Mouse (Mus musculus): ENCODE results near the gene Dpy19l3. TPM values are rescaled to one million over a fixed set of nuclear protein-coding genes. Genes with fewer than 3 reads are reported as not detected.

Dpy19l3 gene
- polyA plus RNA-seq, 1 experiment from 2014 or later = 54.6 TPM

DNA sequence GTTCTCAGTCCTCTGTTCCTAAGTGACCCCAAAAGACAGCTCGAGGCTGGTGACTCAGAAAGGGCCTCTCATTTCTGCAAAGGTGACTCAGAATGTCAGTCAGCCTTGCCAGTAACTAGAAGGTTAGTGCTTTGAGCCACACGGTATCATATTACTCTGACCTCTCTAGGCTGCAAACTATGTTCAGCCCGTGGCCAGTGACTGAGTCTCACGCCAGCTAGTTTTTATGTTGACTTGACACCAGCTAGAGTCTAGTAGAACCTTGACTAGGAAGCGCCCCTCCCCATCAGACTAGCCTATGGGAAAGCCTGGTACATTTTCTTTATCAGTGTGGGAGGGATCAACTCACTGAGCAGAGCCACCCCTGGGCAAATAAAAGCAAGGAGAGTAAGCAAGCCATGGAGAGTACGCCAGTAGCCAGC, 9.0 kb downstream of the Dpy19l3 start:
- Histone ChIP-seq H3K4me2 (replicated peaks) (no peak overlapping the region), H3K27me3 (no peaks in the 10 kb centered on the region), H3K9ac (replicated peaks) (no peak overlapping the region), H3K9me3 (no peaks in the 10 kb centered on the region), H3K27ac (replicated peaks) (no peak overlapping the region), H3K36me3 (peaks cover 53% of the 10 kb centered on the region), H3K4me3 (no peak overlapping the region), H3K4me1 (0 out of 2 replicates have a peak, but pooled peaks cover 4% of the 10 kb centered on the region)
- WGBS = 90% methylated on average over 6 of the region's 6 CpGs
- ATAC-seq (replicated peaks) = no peak

DNA sequence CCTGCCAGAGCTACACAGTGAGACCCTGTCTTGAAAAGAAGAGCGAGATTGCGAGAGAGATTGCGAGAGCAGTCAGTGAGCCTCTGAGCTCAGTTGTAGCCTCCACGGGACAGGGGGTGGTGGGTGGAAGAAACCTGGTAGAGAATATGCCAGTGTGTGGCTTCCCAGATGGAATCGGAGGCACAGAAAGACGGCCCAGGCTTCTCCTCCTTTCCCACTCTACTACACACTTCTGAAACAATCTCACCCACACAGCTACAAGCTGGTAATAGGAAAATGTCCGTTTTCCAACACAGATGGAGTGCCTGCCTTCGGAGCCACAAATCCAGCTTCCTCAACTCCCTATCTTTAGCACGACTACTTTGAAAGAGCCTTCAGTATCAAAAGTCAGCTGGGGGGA, 9.5 kb downstream of the Dpy19l3 start:
- Histone ChIP-seq H3K27ac (replicated peaks) (no peak overlapping the region), H3K4me3 (no peak overlapping the region), H3K4me2 (replicated peaks) (no peak overlapping the region), H3K36me3 (peaks cover 50% of the 10 kb centered on the region), H3K27me3 (no peaks in the 10 kb centered on the region), H3K9ac (replicated peaks) (no peak overlapping the region), H3K9me3 (no peaks in the 10 kb centered on the region), H3K4me1 (0 out of 2 replicates have a peak, but pooled peaks cover 5% of the 10 kb centered on the region)
- no peak for ATAC-seq (replicated peaks)
- WGBS = 92% methylated on average over 9 of the region's 9 CpGs

DNA sequence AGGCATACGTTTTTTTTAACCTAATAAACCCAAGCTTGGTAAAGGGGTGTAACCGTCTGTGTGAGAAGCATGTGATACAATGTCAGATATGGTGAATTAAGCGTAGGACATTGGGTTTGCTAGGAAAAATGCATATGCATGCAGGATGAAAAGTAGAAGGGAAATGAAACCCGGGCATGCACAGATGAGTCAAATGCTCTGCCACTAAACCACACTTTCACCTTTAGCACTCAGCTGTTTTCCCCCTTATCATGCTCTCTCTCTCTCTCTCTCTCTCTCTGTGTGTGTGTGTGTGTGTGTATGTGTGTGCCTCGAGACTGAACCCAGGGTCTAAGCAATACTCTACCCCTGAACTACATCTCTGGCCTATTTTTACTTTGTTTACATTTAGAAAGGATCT, 11.9 kb downstream of the Dpy19l3 start:
- 0 out of 2 replicates have a peak, but pooled peaks cover 5% of the 10 kb centered on the region for H3K4me1 ChIP-seq
- no peak overlapping the region for H3K27ac ChIP-seq (replicated peaks)
- 81% methylated on average over 5 of the region's 5 CpGs for WGBS
- peaks cover 33% of the 10 kb centered on the region for H3K36me3 ChIP-seq
- no peak overlapping the region for H3K4me2 ChIP-seq (replicated peaks)
- no peak overlapping the region for H3K4me3 ChIP-seq
- H3K9me3 ChIP-seq = no peaks in the 10 kb centered on the region
- no peak for ATAC-seq (replicated peaks)
- H3K9ac ChIP-seq (replicated peaks) = no peak overlapping the region
- no peaks in the 10 kb centered on the region for H3K27me3 ChIP-seq

DNA sequence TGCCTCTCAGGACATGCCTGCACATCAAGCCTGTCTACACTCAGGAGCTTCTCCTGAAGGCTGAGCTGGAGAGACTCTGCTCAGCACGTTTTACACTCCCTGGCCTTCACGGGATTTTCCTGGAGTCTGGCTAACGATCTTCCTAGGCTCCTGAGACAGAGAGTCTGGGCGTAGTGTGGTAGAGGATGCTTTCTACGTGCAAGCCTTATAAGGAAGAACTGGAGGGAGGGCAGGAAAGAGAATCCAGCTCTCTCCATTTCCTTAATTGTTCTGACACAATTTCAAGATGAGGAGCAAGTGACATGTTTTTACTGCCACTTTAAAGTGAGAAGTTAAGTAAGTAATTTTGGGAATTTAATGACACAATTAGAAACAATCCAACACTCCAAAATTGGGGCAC, 12.4 kb downstream of the Dpy19l3 start:
- Histone ChIP-seq H3K9me3 (no peaks in the 10 kb centered on the region), H3K4me1 (0 out of 2 replicates have a peak, but pooled peaks cover 5% of the 10 kb centered on the region), H3K36me3 (peaks cover 30% of the 10 kb centered on the region), H3K4me3 (no peak overlapping the region), H3K9ac (replicated peaks) (no peak overlapping the region), H3K4me2 (replicated peaks) (no peak overlapping the region), H3K27me3 (no peaks in the 10 kb centered on the region), H3K27ac (replicated peaks) (peak overlapping the region; percentile 15; the same call in 1 of the 2 replicates)
- ATAC-seq (replicated peaks) = no peak
- 60% methylated on average over 5 of the region's 5 CpGs for WGBS

DNA sequence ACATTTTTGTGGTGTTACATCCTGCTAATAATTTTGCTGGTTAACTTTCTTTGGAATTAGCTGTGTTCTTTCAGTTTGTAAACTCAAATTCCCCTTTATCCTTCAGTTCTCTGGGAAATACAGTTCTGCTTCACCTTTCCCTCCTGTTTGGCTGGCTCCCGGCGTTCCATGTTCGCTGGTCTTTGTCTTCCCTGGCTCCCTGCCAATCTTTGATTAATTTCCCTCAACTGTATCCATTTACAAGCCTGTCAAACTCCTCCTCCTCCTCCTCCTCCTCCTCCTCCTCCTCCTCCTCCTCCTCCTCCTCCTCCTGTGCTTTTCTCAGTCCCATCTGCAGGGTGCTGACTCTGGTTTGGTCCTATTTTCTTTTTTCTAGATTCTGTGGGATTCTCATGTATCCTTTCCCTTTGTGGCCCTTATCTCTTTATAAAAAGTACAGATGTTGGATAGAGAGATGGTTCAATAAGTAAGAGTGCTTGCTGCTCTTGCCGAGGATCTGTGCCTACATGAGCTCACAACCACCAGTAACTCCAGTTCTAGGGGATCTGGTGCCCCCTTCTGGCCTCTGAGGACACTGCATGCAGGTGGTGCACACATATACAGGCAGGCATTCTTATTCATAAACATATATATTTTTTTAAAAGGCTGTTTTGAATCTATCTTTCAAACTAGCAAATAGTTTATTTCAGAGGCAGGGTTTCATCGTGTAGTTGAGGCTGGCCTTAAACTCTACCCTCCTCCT, 13.6 kb downstream of the Dpy19l3 start:
- no peak overlapping the region for H3K4me2 ChIP-seq (replicated peaks)
- WGBS = 30% methylated on average over 5 of the region's 5 CpGs
- H3K4me1 ChIP-seq = 0 out of 2 replicates have a peak, but pooled peaks cover 5% of the 10 kb centered on the region
- H3K4me3 ChIP-seq = no peak overlapping the region
- peaks cover 18% of the 10 kb centered on the region for H3K36me3 ChIP-seq
- no peaks in the 10 kb centered on the region for H3K27me3 ChIP-seq
- no peak overlapping the region for H3K27ac ChIP-seq (replicated peaks)
- no peaks in the 10 kb centered on the region for H3K9me3 ChIP-seq
- ATAC-seq (replicated peaks) = no peak
- no peak overlapping the region for H3K9ac ChIP-seq (replicated peaks)

DNA sequence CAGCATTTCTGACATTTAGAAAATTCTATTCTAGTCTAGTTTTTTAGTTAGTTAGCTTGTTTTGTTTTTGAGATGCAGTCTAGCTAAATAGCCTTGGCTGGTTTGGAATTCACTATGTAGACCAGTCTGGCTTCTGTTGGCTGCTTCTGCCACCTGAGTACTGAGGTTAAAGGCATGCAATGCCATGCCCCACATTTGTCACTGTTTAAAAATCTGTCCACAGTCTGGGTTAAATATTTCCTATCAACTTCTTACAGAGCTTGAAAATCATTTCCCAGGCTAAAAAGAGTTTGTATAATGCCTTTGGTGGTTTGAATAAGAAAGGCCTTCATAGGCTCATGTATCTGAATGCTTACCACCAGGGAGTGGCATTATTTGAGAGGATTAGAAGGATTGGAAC, 15.4 kb downstream of the Dpy19l3 start:
- Histone ChIP-seq H3K4me2 (replicated peaks) (no peak overlapping the region), H3K9ac (replicated peaks) (no peak overlapping the region), H3K4me3 (no peak overlapping the region), H3K4me1 (peaks cover 13% of the 10 kb centered on the region), H3K36me3 (peaks cover 16% of the 10 kb centered on the region), H3K27me3 (no peaks in the 10 kb centered on the region), H3K9me3 (no peaks in the 10 kb centered on the region), H3K27ac (replicated peaks) (no peak overlapping the region)
- no peak for ATAC-seq (replicated peaks)

DNA sequence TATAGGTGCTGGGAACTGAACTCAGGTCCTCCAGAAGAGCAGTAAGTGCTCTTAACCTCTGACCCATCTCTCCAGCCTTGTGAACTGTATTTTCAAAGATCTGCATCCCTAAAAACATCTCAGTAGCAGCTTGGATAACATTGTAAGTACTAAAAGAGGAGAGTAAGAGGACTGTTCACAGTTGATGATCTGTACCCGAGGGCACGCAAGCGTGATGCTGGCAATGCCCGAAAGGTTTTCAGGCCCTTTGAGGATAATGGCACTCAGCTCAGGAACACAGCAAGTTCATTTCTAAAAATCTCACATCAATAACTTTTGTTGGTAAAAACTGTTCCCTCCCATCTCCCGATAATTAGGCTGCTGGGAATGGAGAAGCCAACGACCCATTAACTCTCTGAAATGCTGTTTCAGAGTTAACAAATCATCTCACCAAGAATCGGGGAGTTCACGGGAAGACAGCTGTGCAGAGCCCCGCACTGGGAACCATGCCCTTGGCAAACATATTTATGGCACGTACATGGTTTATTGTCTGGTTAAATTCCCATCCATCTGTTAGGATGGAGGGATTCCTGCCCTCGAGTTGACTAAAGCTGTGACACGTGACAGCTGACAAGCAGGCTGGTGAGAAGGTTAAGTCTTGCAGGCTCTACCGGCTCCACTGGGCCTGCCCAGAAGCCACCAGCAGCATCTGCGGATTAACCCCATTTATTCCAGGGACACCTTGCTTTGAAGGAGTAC, 20.8 kb downstream of the Dpy19l3 start:
- H3K9ac ChIP-seq (replicated peaks) = no peak overlapping the region
- H3K4me2 ChIP-seq (replicated peaks) = no peak overlapping the region
- H3K4me3 ChIP-seq = no peak overlapping the region
- WGBS = 35% methylated on average over 14 of the region's 14 CpGs
- H3K27me3 ChIP-seq = no peaks in the 10 kb centered on the region
- no peaks in the 10 kb centered on the region for H3K9me3 ChIP-seq
- H3K27ac ChIP-seq (replicated peaks) = peak overlapping the region; percentile 89
- H3K4me1 ChIP-seq = peaks cover 30% of the 10 kb centered on the region
- peaks cover 12% of the 10 kb centered on the region for H3K36me3 ChIP-seq
- peak; percentile 79 for ATAC-seq (replicated peaks)

DNA sequence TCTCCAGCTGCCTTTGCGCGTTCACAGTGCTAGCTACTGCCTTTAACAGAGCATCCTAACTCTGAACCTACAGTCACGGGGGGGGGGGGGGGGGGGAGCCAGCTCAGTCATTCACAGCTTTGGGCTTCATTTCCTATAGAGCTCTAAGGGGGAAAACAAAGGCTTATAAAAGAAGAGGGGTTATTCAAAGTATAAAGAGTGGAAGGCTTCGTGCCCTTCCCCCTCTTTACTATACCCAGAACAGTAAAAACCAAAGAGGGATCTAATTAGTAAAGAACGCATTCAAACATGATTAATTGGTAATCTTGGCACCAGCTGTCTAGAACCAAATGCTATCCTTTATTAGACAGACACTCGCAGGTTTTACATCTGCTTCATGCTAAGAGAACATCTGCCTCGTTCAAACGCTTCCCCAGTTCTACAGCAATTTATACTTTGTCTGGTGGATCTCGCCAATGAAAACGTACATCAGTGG, 21.6 kb downstream of the Dpy19l3 start:
- no peaks in the 10 kb centered on the region for H3K27me3 ChIP-seq
- H3K36me3 ChIP-seq = peaks cover 17% of the 10 kb centered on the region
- no peak overlapping the region for H3K4me2 ChIP-seq (replicated peaks)
- WGBS = 9% methylated on average over 10 of the region's 10 CpGs
- H3K9me3 ChIP-seq = no peaks in the 10 kb centered on the region
- H3K4me1 ChIP-seq = peaks cover 30% of the 10 kb centered on the region
- H3K9ac ChIP-seq (replicated peaks) = no peak overlapping the region
- peak; percentile 62 for ATAC-seq (replicated peaks)
- peak overlapping the region; percentile 89 for H3K27ac ChIP-seq (replicated peaks)
- H3K4me3 ChIP-seq = no peak overlapping the region

DNA sequence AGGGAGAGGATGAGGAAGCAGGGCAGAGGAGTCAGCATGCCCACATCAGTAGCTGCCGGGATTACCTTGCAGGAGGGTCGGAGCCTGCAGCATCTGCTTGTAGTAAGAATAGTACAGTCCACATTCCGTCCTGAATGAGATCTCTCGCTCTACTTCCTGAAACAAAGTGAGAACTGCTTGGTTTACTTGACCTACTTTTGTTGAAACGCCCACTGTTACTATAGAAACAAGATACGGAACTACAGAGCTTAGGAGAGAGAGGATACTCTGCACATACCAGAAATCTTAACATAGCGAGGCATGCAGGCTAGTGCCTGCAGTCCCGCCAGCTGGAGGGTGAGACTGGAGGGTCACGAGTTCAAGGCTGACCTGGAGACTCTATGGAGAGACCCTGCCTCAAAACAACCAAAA, 24.6 kb downstream of the Dpy19l3 start:
- 78% methylated on average over 9 of the region's 9 CpGs for WGBS
- Histone ChIP-seq H3K9me3 (no peaks in the 10 kb centered on the region), H3K4me3 (no peak overlapping the region), H3K4me1 (peaks cover 29% of the 10 kb centered on the region), H3K36me3 (peaks cover 26% of the 10 kb centered on the region), H3K27me3 (no peaks in the 10 kb centered on the region), H3K9ac (replicated peaks) (no peak overlapping the region), H3K4me2 (replicated peaks) (no peak overlapping the region), H3K27ac (replicated peaks) (no peak overlapping the region)
- no peak for ATAC-seq (replicated peaks)

DNA sequence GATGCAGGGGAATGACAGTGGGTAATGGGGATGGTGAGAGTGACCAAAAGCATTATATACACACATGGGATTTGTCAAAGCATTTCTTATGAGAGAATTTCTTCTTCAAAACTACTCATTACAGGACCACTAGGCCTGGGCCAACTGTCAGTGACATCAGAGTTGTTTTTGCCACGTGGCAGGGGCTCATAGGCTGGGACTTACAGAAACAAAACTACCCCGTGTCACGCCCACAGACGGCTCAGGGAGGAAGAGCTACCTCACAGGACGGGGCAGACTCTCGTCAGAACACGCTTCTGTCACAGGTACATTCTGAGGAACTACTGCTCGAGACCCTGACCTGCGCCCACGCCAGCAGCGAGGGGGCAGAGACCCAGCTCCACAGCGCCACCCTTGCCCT, 25.9 kb downstream of the Dpy19l3 start:
- Histone ChIP-seq H3K9ac (replicated peaks) (no peak overlapping the region), H3K4me1 (peaks cover 17% of the 10 kb centered on the region), H3K4me2 (replicated peaks) (no peak overlapping the region), H3K9me3 (no peaks in the 10 kb centered on the region), H3K27me3 (no peaks in the 10 kb centered on the region), H3K27ac (replicated peaks) (no peak overlapping the region), H3K4me3 (no peak overlapping the region), H3K36me3 (peaks cover 26% of the 10 kb centered on the region)
- no peak for ATAC-seq (replicated peaks)
- 96% methylated on average over 12 of the region's 12 CpGs for WGBS

DNA sequence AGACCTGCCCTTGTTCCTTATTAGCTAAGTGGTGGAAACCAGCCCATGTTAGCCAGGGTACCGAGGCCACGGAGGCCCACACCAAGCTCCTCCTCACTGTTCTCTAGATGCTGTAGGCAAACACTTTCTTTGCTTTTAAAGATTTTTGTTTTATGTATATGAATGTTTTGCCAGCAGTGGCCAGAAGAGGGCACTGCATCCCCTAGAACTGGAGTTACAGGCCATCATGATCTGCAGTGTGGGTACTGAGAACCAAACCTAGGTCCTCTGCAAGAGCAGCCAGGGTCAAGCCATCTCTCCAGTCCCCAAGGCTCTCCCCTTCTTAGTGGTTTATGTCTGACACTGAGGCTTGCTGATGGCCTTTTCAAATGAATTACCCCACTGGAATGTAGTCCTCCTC, 31.2 kb downstream of the Dpy19l3 start:
- Histone ChIP-seq H3K9ac (replicated peaks) (no peak overlapping the region), H3K36me3 (peaks cover 45% of the 10 kb centered on the region)

DNA sequence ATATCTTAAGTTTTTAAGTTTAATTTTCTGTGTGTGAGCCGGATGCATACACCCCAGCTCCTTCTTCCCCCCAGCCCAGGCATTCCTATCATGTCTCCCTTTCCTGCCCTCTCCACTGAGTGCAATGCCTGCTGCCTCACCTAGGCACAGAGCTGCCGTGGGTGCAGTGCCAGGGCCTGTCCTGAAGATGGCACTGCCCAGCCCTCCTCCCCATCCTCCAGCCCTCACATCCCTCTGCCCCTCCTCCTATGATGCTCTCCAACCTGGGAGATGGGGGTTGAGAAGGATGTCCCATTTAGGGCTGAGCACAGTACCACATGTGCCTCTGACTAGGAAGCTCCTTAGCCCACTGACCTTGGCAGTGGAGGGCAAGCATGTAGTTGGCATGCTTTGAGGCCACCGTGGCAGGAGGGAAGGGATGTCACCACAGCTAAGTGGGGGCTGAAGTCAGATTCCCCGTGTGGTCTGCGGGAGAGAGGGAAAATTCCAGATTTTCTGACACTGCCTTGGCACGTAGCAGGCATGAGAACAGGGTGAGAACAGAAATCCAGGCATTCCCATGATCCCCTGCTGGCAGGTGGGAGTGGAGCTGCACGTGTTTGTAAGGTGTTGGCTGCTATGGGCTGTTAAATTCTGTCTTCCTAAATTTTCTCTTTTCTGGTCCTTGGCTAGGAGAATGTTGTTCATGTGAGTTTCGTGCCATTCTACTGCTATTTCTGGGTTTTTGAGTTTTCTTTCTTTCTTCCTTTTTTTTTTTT, 35.7 kb downstream of the Dpy19l3 start:
- Histone ChIP-seq H3K9ac (replicated peaks) (no peak overlapping the region), H3K9me3 (no peaks in the 10 kb centered on the region), H3K27me3 (no peaks in the 10 kb centered on the region), H3K27ac (replicated peaks) (no peak overlapping the region), H3K36me3 (peaks cover 46% of the 10 kb centered on the region), H3K4me1 (no peaks in the 10 kb centered on the region), H3K4me2 (replicated peaks) (no peak overlapping the region), H3K4me3 (no peak overlapping the region)
- ATAC-seq (replicated peaks) = no peak
- 82% methylated on average over 8 of the region's 8 CpGs for WGBS

More for the DNA sequence above, 31.2 kb downstream of the Dpy19l3 start:
- no peak overlapping the region for H3K27ac ChIP-seq (replicated peaks)
- H3K9me3 ChIP-seq = no peaks in the 10 kb centered on the region
- ATAC-seq (replicated peaks) = no peak
- WGBS = 95% methylated on average over 2 of the region's 2 CpGs
- H3K4me2 ChIP-seq (replicated peaks) = no peak overlapping the region
- H3K4me1 ChIP-seq = no peaks in the 10 kb centered on the region
- H3K27me3 ChIP-seq = no peaks in the 10 kb centered on the region
- no peak overlapping the region for H3K4me3 ChIP-seq
